Mouse (Mus musculus) neutrophil, adult 83 days (primary cell): Measurements from ENCODE around the gene Zfp36l1. TPM values are rescaled to one million over a fixed set of nuclear protein-coding genes. Genes with fewer than 3 reads are reported as not detected.

Source experiments
- total RNA-seq, 2 experiments: library from RNA; stranded (reverse); gene quantifications; one replicate each; pipeline ENCODE4 v1.2.4; 2023

Zfp36l1 gene
- 10 to 100 TPM; 19.6 to 46.4 TPM for total RNA-seq

GRCm38 (mm10) chr12:80112852-80113551 is at the start of gene Zfp36l1:
Gene Zfp36l1, minus strand, starts transcription at chr12:80113013.

Other genes starting within 250 kb of the Zfp36l1 start
- 100 to 1,000 TPM; 390 to 391 TPM for gene Actn1, start 147.4 kb upstream of the Zfp36l1 start, total RNA-seq